Mouse (Mus musculus): Measurements from ENCODE around the gene Fntb. TPM values are rescaled to one million over a fixed set of nuclear protein-coding genes. Genes with fewer than 3 reads are reported as not detected.

The Fntb gene
- total and polyA plus RNA-seq, 3 experiments = 10.4 to 79.8 (median 30.1) TPM

GRCm38 (mm10) chr12:76880131-76880530 lies 114.7 kb downstream of the Fntb start:
- TF ChIP-seq CTCF (IDR thresholded peaks at IDR 0.05; ENCODE audit: low read depth, low read length) = no peak
- TF ChIP-seq POLR2AphosphoS5 (IDR thresholded peaks at IDR 0.05; ENCODE audit: insufficient replicate concordance, low read depth, low read length) = no peak
- no peak for TF ChIP-seq TAL1 (conservative IDR thresholded peaks at IDR 0.05; ENCODE audit: low read depth, low read length)
- TF ChIP-seq GATA2 (IDR thresholded peaks at IDR 0.05; ENCODE audit: borderline replicate concordance, low read depth, low read length) = no peak
- no peak for TF ChIP-seq GATA1 (IDR thresholded peaks at IDR 0.05; ENCODE audit: borderline replicate concordance, low read length)
- H3K9me3 ChIP-seq (replicated peaks) = no peaks in the 10 kb centered on the region
- no peaks in the 10 kb centered on the region for H3K27me3 ChIP-seq (ENCODE audit: insufficient read depth, low read length)
- no peak for DNase-seq (ENCODE audit: low spot score)
- no peaks in the 10 kb centered on the region for H3K4me1 ChIP-seq (ENCODE audit: insufficient read depth, low read depth, low read length)
- H3K4me3 ChIP-seq (ENCODE audit: low read depth, low read length) = no peak overlapping the region
- no peak for ATAC-seq (ENCODE audit: extremely low read depth, insufficient number of reproducible peaks, low FRiP score, poor library complexity, severe bottlenecking)
- peaks cover 65% of the 10 kb centered on the region for H3K36me3 ChIP-seq (replicated peaks)

GRCm38 (mm10) chr12:76883824-76884223 lies 118.4 kb downstream of the Fntb start:
- Histone ChIP-seq H3K9me3 (replicated peaks) (no peaks in the 10 kb centered on the region), H3K36me3 (replicated peaks) (peaks cover 74% of the 10 kb centered on the region), H3K4me3 (ENCODE audit: low read depth, low read length) (no peak overlapping the region), H3K4me1 (ENCODE audit: insufficient read depth, low read depth, low read length) (peaks cover 8% of the 10 kb centered on the region), H3K27me3 (ENCODE audit: insufficient read depth, low read length) (no peaks in the 10 kb centered on the region)
- no peak for TF ChIP-seq GATA2 (IDR thresholded peaks at IDR 0.05; ENCODE audit: borderline replicate concordance, low read depth, low read length)
- no peak for TF ChIP-seq POLR2AphosphoS5 (IDR thresholded peaks at IDR 0.05; ENCODE audit: insufficient replicate concordance, low read depth, low read length)
- no peak for TF ChIP-seq CTCF (IDR thresholded peaks at IDR 0.05; ENCODE audit: low read depth, low read length)
- no peak for TF ChIP-seq GATA1 (IDR thresholded peaks at IDR 0.05; ENCODE audit: borderline replicate concordance, low read length)
- no peak for TF ChIP-seq TAL1 (conservative IDR thresholded peaks at IDR 0.05; ENCODE audit: low read depth, low read length)
- no peak for DNase-seq (ENCODE audit: low spot score)
- no peak for ATAC-seq (ENCODE audit: extremely low read depth, insufficient number of reproducible peaks, low FRiP score, poor library complexity, severe bottlenecking)

GRCm38 (mm10) chr12:76885103-76885502 lies 119.7 kb downstream of the Fntb start:
- Histone ChIP-seq H3K4me1 (ENCODE audit: insufficient read depth, low read depth, low read length) (peaks cover 13% of the 10 kb centered on the region), H3K4me3 (ENCODE audit: low read depth, low read length) (no peak overlapping the region), H3K9me3 (replicated peaks) (no peaks in the 10 kb centered on the region), H3K27me3 (ENCODE audit: insufficient read depth, low read length) (no peaks in the 10 kb centered on the region), H3K36me3 (replicated peaks) (peaks cover 75% of the 10 kb centered on the region)
- ATAC-seq (ENCODE audit: extremely low read depth, insufficient number of reproducible peaks, low FRiP score, poor library complexity, severe bottlenecking) = no peak
- DNase-seq (ENCODE audit: low spot score) = no peak
- TF ChIP-seq CTCF (IDR thresholded peaks at IDR 0.05; ENCODE audit: low read depth, low read length) (no peak), GATA1 (IDR thresholded peaks at IDR 0.05; ENCODE audit: borderline replicate concordance, low read length) (no peak), GATA2 (IDR thresholded peaks at IDR 0.05; ENCODE audit: borderline replicate concordance, low read depth, low read length) (no peak), POLR2AphosphoS5 (IDR thresholded peaks at IDR 0.05; ENCODE audit: insufficient replicate concordance, low read depth, low read length) (no peak), TAL1 (conservative IDR thresholded peaks at IDR 0.05; ENCODE audit: low read depth, low read length) (no peak)

GRCm38 (mm10) chr12:76886826-76887225 lies 121.4 kb downstream of the Fntb start:
- TF ChIP-seq POLR2AphosphoS5 (IDR thresholded peaks at IDR 0.05; ENCODE audit: insufficient replicate concordance, low read depth, low read length) (no peak), GATA2 (IDR thresholded peaks at IDR 0.05; ENCODE audit: borderline replicate concordance, low read depth, low read length) (no peak), TAL1 (conservative IDR thresholded peaks at IDR 0.05; ENCODE audit: low read depth, low read length) (no peak), GATA1 (IDR thresholded peaks at IDR 0.05; ENCODE audit: borderline replicate concordance, low read length) (no peak), CTCF (IDR thresholded peaks at IDR 0.05; ENCODE audit: low read depth, low read length) (no peak)
- no peak overlapping the region for H3K4me3 ChIP-seq (ENCODE audit: low read depth, low read length)
- H3K36me3 ChIP-seq (replicated peaks) = peaks cover 82% of the 10 kb centered on the region
- ATAC-seq (ENCODE audit: extremely low read depth, insufficient number of reproducible peaks, low FRiP score, poor library complexity, severe bottlenecking) (peak; percentile 22; the same call in 1 of the 2 replicates), DNase-seq (ENCODE audit: low spot score) (peak; percentile 31)
- no peaks in the 10 kb centered on the region for H3K27me3 ChIP-seq (ENCODE audit: insufficient read depth, low read length)
- H3K9me3 ChIP-seq (replicated peaks) = no peaks in the 10 kb centered on the region
- H3K4me1 ChIP-seq (ENCODE audit: insufficient read depth, low read depth, low read length) = peaks cover 13% of the 10 kb centered on the region

- no peak for ATAC-seq (ENCODE audit: extremely low read depth, insufficient number of reproducible peaks, low FRiP score, poor library complexity, severe bottlenecking)
- peaks cover 87% of the 10 kb centered on the region for H3K36me3 ChIP-seq (replicated peaks)
- TF ChIP-seq TAL1 (conservative IDR thresholded peaks at IDR 0.05; ENCODE audit: low read depth, low read length) (no peak), CTCF (IDR thresholded peaks at IDR 0.05; ENCODE audit: low read depth, low read length) (no peak), POLR2AphosphoS5 (IDR thresholded peaks at IDR 0.05; ENCODE audit: insufficient replicate concordance, low read depth, low read length) (no peak), GATA2 (IDR thresholded peaks at IDR 0.05; ENCODE audit: borderline replicate concordance, low read depth, low read length) (no peak), GATA1 (IDR thresholded peaks at IDR 0.05; ENCODE audit: borderline replicate concordance, low read length) (no peak)
Measured at GRCm38 (mm10) chr12:76887941-76888340, 122.6 kb downstream of the Fntb start.

GRCm38 (mm10) chr12:76889404-76890184 lies 124.2 kb downstream of the Fntb start:
- Histone ChIP-seq H3K4me3 (ENCODE audit: low read depth, low read length) (no peak overlapping the region), H3K36me3 (replicated peaks) (peaks cover 86% of the 10 kb centered on the region), H3K9me3 (replicated peaks) (no peaks in the 10 kb centered on the region), H3K27me3 (ENCODE audit: insufficient read depth, low read length) (no peaks in the 10 kb centered on the region), H3K4me1 (ENCODE audit: insufficient read depth, low read depth, low read length) (peaks cover 16% of the 10 kb centered on the region)
- TF ChIP-seq POLR2AphosphoS5 (IDR thresholded peaks at IDR 0.05; ENCODE audit: insufficient replicate concordance, low read depth, low read length) (no peak), TAL1 (conservative IDR thresholded peaks at IDR 0.05; ENCODE audit: low read depth, low read length) (no peak), GATA1 (IDR thresholded peaks at IDR 0.05; ENCODE audit: borderline replicate concordance, low read length) (no peak), CTCF (IDR thresholded peaks at IDR 0.05; ENCODE audit: low read depth, low read length) (no peak), GATA2 (IDR thresholded peaks at IDR 0.05; ENCODE audit: borderline replicate concordance, low read depth, low read length) (no peak)
- ATAC-seq (ENCODE audit: extremely low read depth, insufficient number of reproducible peaks, low FRiP score, poor library complexity, severe bottlenecking) (no peak), DNase-seq (ENCODE audit: low spot score) (no peak)

More at GRCm38 (mm10) chr12:76887941-76888340, 122.6 kb downstream of the Fntb start:
- DNase-seq (ENCODE audit: low spot score) = no peak
- Histone ChIP-seq H3K4me1 (ENCODE audit: insufficient read depth, low read depth, low read length) (peaks cover 13% of the 10 kb centered on the region), H3K4me3 (ENCODE audit: low read depth, low read length) (no peak overlapping the region), H3K9me3 (replicated peaks) (no peaks in the 10 kb centered on the region), H3K27me3 (ENCODE audit: insufficient read depth, low read length) (no peaks in the 10 kb centered on the region)
